In genomic region chr11:68690465-68690864, GRCm38 (mm10) we compare ENCODE assay signal across 12 mouse cellular contexts. TPM values are rescaled to one million over a fixed set of nuclear protein-coding genes. Genes with fewer than 3 reads are reported as not detected.
DNase-seq lines count a peak whose midpoint lies in the region; ATAC-seq and TF ChIP-seq lines count a peak whose summit lies in the region.
"Had no signal": no experiment of that assay in that cellular context is flagged by ENCODE, and none has a peak within 500 bp of the region (broad histone marks: within the 10 kb centered on the region; RNA-seq: fewer than 3 reads in every experiment).

No protein-coding gene starts in this region.

- TF ChIP-seq CTCF in lung, embryonic 14.5 days (IDR thresholded peaks at IDR 0.05; ENCODE audit: low read depth): no peak

- no peaks in the 10 kb centered on the region for H3K27me3 ChIP-seq in heart, embryonic 11.5 days (ENCODE audit: control insufficient read depth, insufficient read depth, low read length)
- H3K27me3 ChIP-seq in lung, embryonic 14.5 days (ENCODE audit: insufficient read depth, low read length): no peaks in the 10 kb centered on the region
- H3K27me3 ChIP-seq: embryonic facial prominence, embryonic 15.5 days had no signal

- no peaks in the 10 kb centered on the region for H3K36me3 ChIP-seq in heart, embryonic 11.5 days (ENCODE audit: control insufficient read depth, insufficient read depth, low read length)
- H3K36me3 ChIP-seq in lung, embryonic 14.5 days (ENCODE audit: insufficient read depth): no peaks in the 10 kb centered on the region
- H3K36me3 ChIP-seq: embryonic facial prominence, embryonic 15.5 days had no signal

- H3K9ac ChIP-seq in heart, embryonic 11.5 days (ENCODE audit: low read depth, low read length): no peak overlapping the region
- H3K9ac ChIP-seq in lung, embryonic 14.5 days: no peak overlapping the region

- WGBS in heart, embryonic 11.5 days (ENCODE audit: insufficient replicate concordance): 55% methylated on average over 5 of the region's 5 CpGs
- WGBS in lung, embryonic 14.5 days: 29% methylated on average over 5 of the region's 5 CpGs

- no peak for ATAC-seq in heart, embryonic 11.5 days (replicated peaks; ENCODE audit: insufficient number of reproducible peaks, low FRiP score, low TSS enrichment)
- no peak for ATAC-seq in lung, embryonic 14.5 days (ENCODE audit: insufficient read depth)
- ATAC-seq: activated CD4-positive, CD25-positive, alpha-beta regulatory T cell, adult 4 months; forebrain, postnatal 0 days had no signal

- H3K4me1 ChIP-seq in heart, embryonic 11.5 days (ENCODE audit: control insufficient read depth, insufficient read depth, low read length): peaks cover 14% of the 10 kb centered on the region
- H3K4me1 ChIP-seq in lung, embryonic 14.5 days (ENCODE audit: insufficient read depth): peaks cover 7% of the 10 kb centered on the region; the same call in 1 of the 2 replicates

- peak overlapping the region; percentile 38 for H3K4me2 ChIP-seq in heart, embryonic 11.5 days
- peak overlapping the region; percentile 32; the same call in 1 of the 2 replicates for H3K4me2 ChIP-seq in lung, embryonic 14.5 days

- H3K27ac ChIP-seq in heart, embryonic 11.5 days (ENCODE audit: low read depth, low read length): no peak overlapping the region
- H3K27ac ChIP-seq in lung, embryonic 14.5 days (ENCODE audit: low read depth): peak overlapping the region; percentile 5; the same call in 1 of the 2 replicates

- no peak for DNase-seq in heart, adult 18-20 months
- peak; percentile 63 for DNase-seq in lung, embryonic 14.5 days
- DNase-seq in lung, postnatal 4 days: no peak
- DNase-seq in MEL-GATA-1-ER (ENCODE audit: extremely low read depth, low read depth): peak; percentile 63
- DNase-seq in heart, postnatal 4 days: peak; percentile 23
- no peak for DNase-seq in layer of hippocampus, adult 8-10 months (ENCODE audit: low spot score in 2 of 2)
- DNase-seq: forebrain, postnatal 0 days; lung, adult 2 months; retina, postnatal 1 day had no signal

- H3K4me3 ChIP-seq in heart, embryonic 11.5 days (ENCODE audit: low read depth, low read length): no peak overlapping the region
- H3K4me3 ChIP-seq in lung, embryonic 14.5 days (ENCODE audit: low read depth, low read length): no peak overlapping the region

- H3K9me3 ChIP-seq in heart, embryonic 11.5 days (replicated peaks; ENCODE audit: control insufficient read depth, low read length): no peaks in the 10 kb centered on the region
- no peaks in the 10 kb centered on the region for H3K9me3 ChIP-seq in lung, embryonic 14.5 days (ENCODE audit: low read depth, low read length)
- H3K9me3 ChIP-seq: embryonic facial prominence, embryonic 15.5 days had no signal

RNA-seq across cellular contexts. Expression of gene Myh10, which starts 0.9 kb away (rescaled TPM):
- 150 and 190 TPM in 2 replicates for polyA plus RNA-seq in heart, embryonic 11.5 days (2014; fragmentation: Nextera tagmentation; extraction: Ambion mirVana)
- 10 to 100 TPM; 19.3 to 20.3 TPM for total RNA-seq in heart, adult 18-20 months (2021)
- 168 and 179 TPM in 2 replicates for polyA plus RNA-seq in lung, embryonic 14.5 days (2014; fragmentation: Nextera tagmentation; extraction: Ambion mirVana)
- total RNA-seq in heart, postnatal 4 days (2021): 100 to 1,000 TPM; 165 to 169 TPM
- 100 to 1,000 TPM; 139 to 165 (median 152) TPM for total RNA-seq in layer of hippocampus, adult 8-10 months (2022)

Comparison
In these comparisons a context has a peak if more than half of its experiments do, and no peak if none do; other contexts are left out.
1. DNase-seq: peak in lung, embryonic 14.5 days (single experiment), MEL-GATA-1-ER (single experiment) and heart, postnatal 4 days (single experiment); none in heart, adult 18-20 months (0 of 2), lung, postnatal 4 days (0 of 2) and layer of hippocampus, adult 8-10 months (0 of 2).
2. RNA of gene Myh10, which starts 0.9 kb away (total RNA-seq): 165 to 169 TPM in heart, postnatal 4 days and 139 to 165 TPM in layer of hippocampus, adult 8-10 months; 19.3 to 20.3 TPM in heart, adult 18-20 months; every median in the first group is over 4 times any median in the second.